Mouse (Mus musculus) kidney, embryonic 15.5 days (tissue): ENCODE results near the gene Egfl7. TPM values are rescaled to one million over a fixed set of nuclear protein-coding genes. Genes with fewer than 3 reads are reported as not detected.
A peak's percentile ranks its signal among the peaks of the same experiment; 100 is the strongest.

Source experiments
- ATAC-seq: fragments of 200-750 bp; cut with Nextera tagmentation; replicated peaks from 2 replicates; pipeline ENCODE4 v1.8.0; 2017; ENCODE audit warnings: moderate TSS enrichment; ENCODE audit not compliant: low FRiP score
- H3K27ac ChIP-seq: fragments of 300-500 bp; sonication (generic); 2 replicates; pipeline ENCODE4 v1.5.1; 2015; ENCODE audit warnings: mild to moderate bottlenecking, inconsistent platforms
- H3K27me3 ChIP-seq: fragments of 300-500 bp; sonication (generic); 2 replicates; pipeline ENCODE4 v1.6.1; 2015; ENCODE audit warnings: inconsistent platforms
- H3K36me3 ChIP-seq: fragments of 300-500 bp; sonication (generic); 2 replicates; pipeline ENCODE4 v1.6.1; 2015; ENCODE audit warnings: inconsistent platforms
- H3K4me1 ChIP-seq: fragments of 300-500 bp; sonication (generic); 2 replicates; pipeline ENCODE4 v1.6.1; 2015; ENCODE audit warnings: inconsistent platforms
- H3K4me2 ChIP-seq: fragments of 300-500 bp; sonication (generic); 2 replicates; pipeline ENCODE4 v1.6.1; 2015; ENCODE audit warnings: moderate library complexity, mild to moderate bottlenecking, inconsistent platforms
- H3K4me3 ChIP-seq: fragments of 300-500 bp; sonication (generic); replicated peaks from 2 replicates; pipeline ENCODE4 v1.5.1; 2015; ENCODE audit warnings: mild to moderate bottlenecking, inconsistent platforms
- H3K9ac ChIP-seq: fragments of 300-500 bp; sonication (generic); 2 replicates; pipeline ENCODE4 v1.6.1; 2015; ENCODE audit warnings: mild to moderate bottlenecking, inconsistent platforms
- H3K9me3 ChIP-seq: fragments of 300-500 bp; sonication (generic); replicated peaks from 2 replicates; pipeline ENCODE4 v1.6.1; 2016; ENCODE audit warnings: inconsistent platforms
- WGBS: fragments of 180-500 bp; shearing (Covaris S2); methylation state at CpG from one replicate; pipeline ENCODE4 v1.1.7; 2015; ENCODE audit warnings: mixed read lengths; 5-methylcytosine and 5-hydroxymethylcytosine counted together
- polyA plus RNA-seq: library from polyadenylated mRNA; unstranded; fragments of >200 nt; fragmentation: Nextera tagmentation; extraction: Ambion mirVana; gene quantifications from 2 replicates; pipeline ENCODE4 v1.2.1, GENCODE M21; 2015

Egfl7 gene
- polyA plus RNA-seq, 1 experiment from 2014 or later, result 219 TPM

- Histone ChIP-seq H3K4me2 (peak overlapping the region; percentile 23; the same call in 1 of the 2 replicates), H3K9me3 (no peaks in the 10 kb centered on the region), H3K27ac (peak overlapping the region; percentile 78), H3K4me3 (no peak overlapping the region), H3K9ac (no peak overlapping the region), H3K36me3 (no peaks in the 10 kb centered on the region), H3K4me1 (peaks cover 45% of the 10 kb centered on the region), H3K27me3 (no peaks in the 10 kb centered on the region)
- ATAC-seq, result no peak
- 65% methylated on average over 9 of the region's 9 CpGs for WGBS
Measured at GRCm38 (mm10) chr2:26571400-26571799, 8.4 kb upstream of the Egfl7 start.

GRCm38 (mm10) chr2:26571826-26572225, 8.0 kb upstream of the Egfl7 start:
- no peaks in the 10 kb centered on the region for H3K36me3 ChIP-seq
- H3K4me3 ChIP-seq, result no peak overlapping the region
- 53% methylated on average over 5 of the region's 5 CpGs for WGBS
- ATAC-seq, result 0 out of 2 replicates have a peak, but pooled peaks have one; percentile 31
- H3K4me1 ChIP-seq, result peaks cover 49% of the 10 kb centered on the region
- H3K27me3 ChIP-seq, result no peaks in the 10 kb centered on the region
- peak overlapping the region; percentile 78 for H3K27ac ChIP-seq
- no peak overlapping the region for H3K9ac ChIP-seq
- H3K9me3 ChIP-seq, result no peaks in the 10 kb centered on the region
- H3K4me2 ChIP-seq, result peak overlapping the region; percentile 23; the same call in 1 of the 2 replicates

DNA sequence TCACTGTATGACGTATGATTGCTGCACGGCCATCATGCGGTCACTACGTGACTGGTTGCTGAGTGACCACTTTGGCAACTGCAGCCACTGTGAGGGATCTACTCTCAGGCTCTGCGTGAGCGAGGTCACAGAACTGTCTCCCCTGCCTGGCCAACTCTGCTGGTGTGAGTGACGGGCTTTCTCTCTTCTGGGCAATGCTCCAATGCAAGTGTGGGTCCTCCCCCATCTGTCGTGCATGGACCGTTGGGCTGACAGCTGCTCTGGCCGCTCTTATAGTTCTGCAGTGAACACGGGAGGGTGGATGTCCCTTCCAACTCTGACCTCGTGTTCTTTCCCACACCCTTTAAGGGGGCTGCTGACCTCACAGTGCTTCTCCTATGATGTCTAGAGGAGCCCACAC, 6.4 kb upstream of the Egfl7 start:
- ATAC-seq, result peak; percentile 26; the same call in 1 of the 2 replicates
- 41% methylated on average over 12 of the region's 12 CpGs for whole genome bisulfite sequencing
- Histone ChIP-seq H3K9me3 (no peaks in the 10 kb centered on the region), H3K36me3 (no peaks in the 10 kb centered on the region), H3K4me1 (peaks cover 62% of the 10 kb centered on the region), H3K9ac (no peak overlapping the region), H3K4me3 (no peak overlapping the region), H3K27me3 (no peaks in the 10 kb centered on the region), H3K27ac (peak overlapping the region; percentile 68), H3K4me2 (no peak overlapping the region; the same call in 1 of the 2 replicates)

DNA sequence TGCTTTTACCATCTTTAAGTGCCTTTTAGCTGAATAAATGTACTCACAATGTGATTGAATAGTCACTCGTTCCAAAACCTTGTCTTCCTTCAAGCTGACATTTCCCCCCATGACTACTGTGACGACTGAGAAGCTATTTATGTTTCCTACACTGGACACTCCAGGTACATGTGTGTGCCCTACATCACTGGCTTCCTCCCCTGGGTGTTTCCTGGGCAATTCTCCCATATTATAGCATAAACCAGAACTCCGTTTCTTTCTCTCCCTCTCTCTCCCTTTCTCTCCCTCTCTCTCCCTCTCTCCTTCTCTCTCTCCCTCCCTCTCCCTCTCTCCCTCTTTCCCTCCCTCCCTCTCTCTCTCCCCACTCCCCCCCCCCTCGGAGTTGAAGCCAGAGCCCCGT, 6.0 kb upstream of the Egfl7 start:
- no peaks in the 10 kb centered on the region for H3K27me3 ChIP-seq
- no peak overlapping the region; the same call in 1 of the 2 replicates for H3K4me2 ChIP-seq
- H3K4me3 ChIP-seq, result no peak overlapping the region
- no peaks in the 10 kb centered on the region for H3K9me3 ChIP-seq
- no peaks in the 10 kb centered on the region for H3K36me3 ChIP-seq
- H3K4me1 ChIP-seq, result peaks cover 66% of the 10 kb centered on the region
- H3K27ac ChIP-seq, result peak overlapping the region; percentile 68
- no peak overlapping the region for H3K9ac ChIP-seq
- 28% methylated on average over 5 of the region's 5 CpGs for WGBS
- ATAC-seq, result no peak

- 73% methylated on average over 5 of the region's 5 CpGs for WGBS
- no peak overlapping the region for H3K4me3 ChIP-seq
- peak overlapping the region; percentile 49 for H3K27ac ChIP-seq
- H3K9ac ChIP-seq, result no peak overlapping the region
- no peaks in the 10 kb centered on the region for H3K27me3 ChIP-seq
- no peaks in the 10 kb centered on the region for H3K9me3 ChIP-seq
- no peak overlapping the region for H3K4me2 ChIP-seq
- H3K36me3 ChIP-seq, result no peaks in the 10 kb centered on the region
- H3K4me1 ChIP-seq, result peaks cover 63% of the 10 kb centered on the region
- ATAC-seq, result no peak
Measured at GRCm38 (mm10) chr2:26574862-26575261, 5.0 kb upstream of the Egfl7 start.

DNA sequence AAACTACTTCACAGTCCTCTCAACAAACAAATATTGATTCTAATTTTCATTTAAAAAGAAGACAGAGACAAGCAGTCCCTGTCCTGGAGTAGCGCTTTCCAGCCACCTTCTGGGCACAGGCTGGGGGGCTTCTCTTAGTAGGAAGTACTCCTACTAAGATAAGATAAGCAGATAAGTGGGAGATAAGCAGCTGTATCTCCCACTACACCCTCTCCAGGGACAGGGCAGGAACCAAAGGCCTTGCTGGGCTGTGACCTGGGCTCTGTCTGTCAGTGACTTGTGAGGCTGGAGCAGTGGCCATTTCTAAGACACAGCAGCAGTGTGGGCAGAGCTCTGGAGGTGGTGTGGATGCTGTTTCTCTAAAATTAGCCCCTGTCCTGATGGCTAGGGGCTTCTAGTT, 4.4 kb upstream of the Egfl7 start:
- WGBS, result 86% methylated on average over 1 of the region's 1 CpGs
- no peak overlapping the region for H3K4me3 ChIP-seq
- no peak for ATAC-seq
- no peaks in the 10 kb centered on the region for H3K9me3 ChIP-seq
- H3K4me1 ChIP-seq, result peaks cover 64% of the 10 kb centered on the region
- no peak overlapping the region for H3K4me2 ChIP-seq
- H3K36me3 ChIP-seq, result no peaks in the 10 kb centered on the region
- H3K27me3 ChIP-seq, result no peaks in the 10 kb centered on the region
- H3K9ac ChIP-seq, result no peak overlapping the region
- H3K27ac ChIP-seq, result peak overlapping the region; percentile 49

GRCm38 (mm10) chr2:26575865-26576264, 3.9 kb upstream of the Egfl7 start:
- H3K4me2 ChIP-seq, result no peak overlapping the region
- H3K4me1 ChIP-seq, result peaks cover 62% of the 10 kb centered on the region
- H3K36me3 ChIP-seq, result no peaks in the 10 kb centered on the region
- no peaks in the 10 kb centered on the region for H3K27me3 ChIP-seq
- 60% methylated on average over 4 of the region's 4 CpGs for WGBS
- peak overlapping the region; percentile 49 for H3K27ac ChIP-seq
- no peaks in the 10 kb centered on the region for H3K9me3 ChIP-seq
- no peak overlapping the region for H3K9ac ChIP-seq
- ATAC-seq, result peak; percentile 9; the same call in 1 of the 2 replicates
- H3K4me3 ChIP-seq, result no peak overlapping the region

DNA sequence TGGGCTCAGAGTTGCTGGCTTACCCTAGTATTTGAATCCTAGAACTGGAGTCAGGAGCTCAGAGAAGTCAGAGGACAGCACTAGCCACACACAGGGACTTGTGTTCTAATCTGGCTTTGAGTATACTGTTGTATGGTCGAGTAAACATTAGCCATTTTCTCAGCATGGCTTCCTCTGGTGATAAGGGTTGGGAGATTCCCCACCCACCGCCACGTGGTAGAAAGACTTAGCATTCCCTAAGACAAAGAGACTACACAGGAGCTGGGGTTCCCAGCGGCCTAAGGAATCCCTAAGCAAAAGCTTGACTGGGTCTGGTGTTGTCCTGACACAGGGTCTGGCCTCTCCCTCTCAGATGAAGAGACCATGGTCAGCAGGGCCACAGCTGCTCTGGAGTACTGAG, 3.4 kb upstream of the Egfl7 start:
- no peaks in the 10 kb centered on the region for H3K27me3 ChIP-seq
- no peak overlapping the region for H3K4me3 ChIP-seq
- no peak for ATAC-seq
- H3K27ac ChIP-seq, result peak overlapping the region; percentile 77
- H3K4me1 ChIP-seq, result peaks cover 59% of the 10 kb centered on the region
- no peak overlapping the region for H3K4me2 ChIP-seq
- H3K36me3 ChIP-seq, result no peaks in the 10 kb centered on the region
- no peaks in the 10 kb centered on the region for H3K9me3 ChIP-seq
- WGBS, result 63% methylated on average over 4 of the region's 4 CpGs
- no peak overlapping the region for H3K9ac ChIP-seq

GRCm38 (mm10) chr2:26578369-26578768, 1.4 kb upstream of the Egfl7 start:
- H3K27ac ChIP-seq, result peak overlapping the region; percentile 77
- 40% methylated on average over 6 of the region's 6 CpGs for WGBS
- H3K36me3 ChIP-seq, result no peaks in the 10 kb centered on the region
- no peaks in the 10 kb centered on the region for H3K27me3 ChIP-seq
- no peak overlapping the region for H3K4me3 ChIP-seq
- H3K9me3 ChIP-seq, result no peaks in the 10 kb centered on the region
- H3K4me2 ChIP-seq, result peak overlapping the region; percentile 15; the same call in 1 of the 2 replicates
- peaks cover 45% of the 10 kb centered on the region for H3K4me1 ChIP-seq
- no peak for ATAC-seq
- H3K9ac ChIP-seq, result no peak overlapping the region

GRCm38 (mm10) chr2:26580751-26581150, 937 bp downstream of the Egfl7 start:
- Histone ChIP-seq H3K9me3 (no peaks in the 10 kb centered on the region), H3K4me1 (peaks cover 30% of the 10 kb centered on the region), H3K9ac (no peak overlapping the region), H3K36me3 (no peaks in the 10 kb centered on the region), H3K27me3 (no peaks in the 10 kb centered on the region), H3K4me3 (no peak overlapping the region), H3K27ac (peak overlapping the region; percentile 50), H3K4me2 (0 out of 2 replicates have a peak overlapping the region, but pooled peaks have one; percentile 5)
- no peak for ATAC-seq
- WGBS, result 80% methylated on average over 5 of the region's 5 CpGs

- Histone ChIP-seq H3K9ac (no peak overlapping the region), H3K27me3 (no peaks in the 10 kb centered on the region), H3K27ac (0 out of 2 replicates have a peak overlapping the region, but pooled peaks have one; percentile 64), H3K4me3 (no peak overlapping the region), H3K9me3 (no peaks in the 10 kb centered on the region), H3K4me2 (no peak overlapping the region), H3K4me1 (peaks cover 30% of the 10 kb centered on the region), H3K36me3 (no peaks in the 10 kb centered on the region)
- ATAC-seq, result no peak
- WGBS, result 58% methylated on average over 2 of the region's 2 CpGs
Measured at GRCm38 (mm10) chr2:26582203-26582602, 2.4 kb downstream of the Egfl7 start.

DNA sequence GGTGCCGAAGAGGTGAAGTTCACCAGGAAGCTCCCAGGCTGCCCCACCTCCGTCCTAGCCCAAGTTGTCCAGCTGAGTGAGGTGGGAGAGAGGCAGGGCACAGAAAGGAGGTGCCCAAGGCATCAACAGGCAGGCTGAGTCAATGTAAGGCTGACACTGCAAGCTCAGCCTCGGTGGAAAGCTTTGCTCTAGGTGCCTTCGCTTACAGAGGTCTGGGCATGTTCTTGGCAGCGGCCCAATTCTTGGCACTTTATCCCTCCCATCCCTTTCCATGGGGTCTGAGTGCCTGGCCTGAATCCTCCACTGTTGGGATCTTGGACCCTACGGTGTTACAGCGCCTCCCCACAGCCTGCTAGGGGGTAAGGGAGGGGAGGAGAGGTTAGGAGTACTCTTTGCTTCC, 2.9 kb downstream of the Egfl7 start:
- Histone ChIP-seq H3K36me3 (no peaks in the 10 kb centered on the region), H3K9ac (no peak overlapping the region), H3K4me3 (no peak overlapping the region), H3K27me3 (no peaks in the 10 kb centered on the region), H3K27ac (peak overlapping the region; percentile 64), H3K4me2 (peak overlapping the region; percentile 22), H3K4me1 (peaks cover 31% of the 10 kb centered on the region), H3K9me3 (no peaks in the 10 kb centered on the region)
- WGBS, result 75% methylated on average over 7 of the region's 7 CpGs
- no peak for ATAC-seq

DNA sequence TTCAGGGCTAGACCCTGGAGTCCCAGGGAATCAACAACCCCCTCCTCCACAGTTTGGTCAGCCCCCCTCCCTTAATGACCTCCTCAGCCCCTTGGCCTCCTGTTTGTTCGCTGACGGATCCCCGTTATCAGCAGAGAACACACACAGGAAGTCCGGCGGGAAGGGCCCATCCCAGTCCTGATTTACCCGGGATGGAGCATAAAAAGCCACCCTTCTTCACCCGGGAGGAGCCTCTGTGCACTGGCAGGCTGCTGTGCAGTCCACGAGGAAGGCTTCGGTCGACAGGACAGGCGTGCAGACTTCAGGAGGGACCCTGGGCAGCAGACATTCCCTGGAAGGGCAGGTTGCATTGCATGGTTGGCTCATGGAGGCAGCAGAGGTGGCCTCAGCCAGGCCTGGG, 3.8 kb downstream of the Egfl7 start:
- H3K4me2 ChIP-seq, result peak overlapping the region; percentile 22
- H3K4me1 ChIP-seq, result peaks cover 31% of the 10 kb centered on the region

More for the DNA sequence above, 3.8 kb downstream of the Egfl7 start:
- ATAC-seq, result no peak
- no peaks in the 10 kb centered on the region for H3K27me3 ChIP-seq
- H3K9me3 ChIP-seq, result no peaks in the 10 kb centered on the region
- H3K36me3 ChIP-seq, result no peaks in the 10 kb centered on the region
- peak overlapping the region; percentile 77 for H3K4me3 ChIP-seq
- WGBS, result 41% methylated on average over 11 of the region's 11 CpGs
- peak overlapping the region; percentile 83 for H3K27ac ChIP-seq
- no peak overlapping the region for H3K9ac ChIP-seq
